Mouse (Mus musculus): ENCODE measurements at regions not wholly inside any gene's neighbourhood (a gene's known extent, or its start where the extent isn't known, plus 50 kb on each side); places are given as distances from the start of the nearest gene placed in this dataset.

DNA sequence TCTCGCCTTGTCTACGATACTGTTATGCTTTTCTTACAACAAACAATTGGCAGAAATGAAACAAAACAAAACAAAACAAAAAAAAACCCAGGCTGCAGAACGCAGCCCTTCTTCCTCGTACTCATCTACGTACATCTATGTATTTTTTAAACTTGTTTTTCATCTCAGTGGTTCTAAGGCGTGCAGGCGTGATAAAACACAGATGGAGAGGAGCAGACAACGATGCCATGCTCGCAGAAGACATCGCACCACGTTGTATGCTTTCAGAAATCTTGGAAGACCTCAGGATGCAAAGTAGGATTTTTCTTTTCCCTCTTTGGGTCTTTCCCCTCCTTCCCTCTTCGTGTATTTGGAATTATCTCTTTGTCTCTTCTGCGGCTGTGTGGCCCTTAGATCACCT, 142.5 kb upstream of the Zfp703 start:
- no peak for DNase-seq (ENCODE audit: inconsistent age in 2 of 2, low spot score in 1 of 2)

DNA sequence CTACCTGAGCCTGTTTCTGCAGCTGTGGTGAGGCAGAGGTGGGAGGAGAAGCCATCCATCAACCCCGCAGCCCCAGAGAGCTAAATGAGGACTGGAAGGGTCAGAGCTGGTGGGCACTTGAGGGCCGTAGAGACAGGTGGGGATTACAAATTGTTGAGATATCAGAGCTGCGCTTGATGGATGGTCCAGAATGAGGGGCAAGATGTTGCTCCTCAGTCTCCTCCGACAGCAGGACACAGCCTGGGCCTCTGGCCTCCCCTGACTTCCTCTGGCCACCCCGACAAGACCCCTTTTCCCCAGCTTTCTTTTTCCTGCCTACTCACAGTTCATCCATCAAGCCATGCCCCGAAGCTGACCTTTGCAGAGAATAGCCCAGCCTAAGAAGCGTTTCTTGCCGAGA, 142.0 kb upstream of the Zfp703 start:
- no peak for DNase-seq (ENCODE audit: inconsistent age in 2 of 2, low spot score in 1 of 2)

DNA sequence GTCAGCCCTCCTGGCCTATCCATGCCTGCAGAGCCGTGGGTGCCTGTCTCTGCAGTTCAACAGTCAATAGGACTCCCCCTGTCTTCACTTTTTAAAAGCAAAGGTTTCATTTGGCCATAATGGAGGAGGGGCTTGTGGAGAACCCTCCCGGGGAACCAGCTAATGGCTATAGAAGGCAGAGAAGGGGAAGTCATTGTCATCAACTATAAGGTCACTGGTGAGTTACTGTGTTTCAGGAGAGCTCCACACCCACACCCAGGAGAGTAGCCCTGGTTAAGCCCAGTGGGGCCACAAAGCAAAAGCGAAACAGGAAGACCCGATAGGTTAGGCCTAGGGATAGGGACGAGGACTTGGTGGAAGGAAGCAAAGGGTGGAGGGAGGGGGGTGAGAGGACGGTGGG, 141.5 kb upstream of the Zfp703 start:
- no peak for DNase-seq (ENCODE audit: inconsistent age in 2 of 2, low spot score in 1 of 2)

DNA sequence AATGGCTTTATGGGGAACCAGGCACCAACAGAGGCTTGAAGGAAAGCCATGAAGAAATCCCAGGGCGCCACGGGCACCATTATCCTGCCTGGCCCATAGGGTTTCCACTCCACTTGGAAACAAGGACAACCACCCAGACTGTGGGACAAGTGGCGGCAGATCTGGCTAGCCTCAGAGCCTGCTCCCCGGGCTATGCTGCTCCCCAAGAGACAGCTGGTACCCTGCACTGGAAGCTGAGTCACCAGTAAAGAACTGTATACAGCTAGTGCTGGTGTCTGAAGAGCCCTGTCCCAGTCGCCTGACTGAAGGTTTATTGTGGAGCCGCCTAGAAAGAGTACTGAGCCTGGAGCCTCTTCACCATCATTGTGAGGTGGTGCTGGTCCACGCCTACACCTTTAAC, 140.6 kb upstream of the Zfp703 start:
- no peak for DNase-seq (ENCODE audit: inconsistent age in 2 of 2, low spot score in 1 of 2)

DNA sequence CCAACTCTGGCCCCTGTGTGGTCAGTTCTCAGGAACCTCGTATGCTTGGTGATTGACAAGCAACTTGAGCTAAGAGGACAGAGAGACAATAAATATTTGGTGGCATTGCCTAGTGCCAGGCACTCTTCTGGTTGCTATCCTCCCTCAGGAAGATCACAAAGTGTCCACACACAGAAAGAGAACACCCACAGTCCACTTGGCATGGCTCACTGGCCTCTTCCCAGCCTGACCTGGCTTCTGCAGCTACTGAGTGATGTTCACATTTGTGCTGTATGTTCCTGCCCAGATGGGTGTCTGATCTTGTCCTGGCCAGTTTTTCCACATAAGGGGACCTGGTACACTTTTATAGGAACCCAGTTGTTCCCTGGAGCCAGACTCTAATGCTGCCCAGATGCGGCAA, 136.8 kb upstream of the Zfp703 start:
- DNase-seq (ENCODE audit: inconsistent age in 2 of 2, low spot score in 1 of 2) = no peak

DNA sequence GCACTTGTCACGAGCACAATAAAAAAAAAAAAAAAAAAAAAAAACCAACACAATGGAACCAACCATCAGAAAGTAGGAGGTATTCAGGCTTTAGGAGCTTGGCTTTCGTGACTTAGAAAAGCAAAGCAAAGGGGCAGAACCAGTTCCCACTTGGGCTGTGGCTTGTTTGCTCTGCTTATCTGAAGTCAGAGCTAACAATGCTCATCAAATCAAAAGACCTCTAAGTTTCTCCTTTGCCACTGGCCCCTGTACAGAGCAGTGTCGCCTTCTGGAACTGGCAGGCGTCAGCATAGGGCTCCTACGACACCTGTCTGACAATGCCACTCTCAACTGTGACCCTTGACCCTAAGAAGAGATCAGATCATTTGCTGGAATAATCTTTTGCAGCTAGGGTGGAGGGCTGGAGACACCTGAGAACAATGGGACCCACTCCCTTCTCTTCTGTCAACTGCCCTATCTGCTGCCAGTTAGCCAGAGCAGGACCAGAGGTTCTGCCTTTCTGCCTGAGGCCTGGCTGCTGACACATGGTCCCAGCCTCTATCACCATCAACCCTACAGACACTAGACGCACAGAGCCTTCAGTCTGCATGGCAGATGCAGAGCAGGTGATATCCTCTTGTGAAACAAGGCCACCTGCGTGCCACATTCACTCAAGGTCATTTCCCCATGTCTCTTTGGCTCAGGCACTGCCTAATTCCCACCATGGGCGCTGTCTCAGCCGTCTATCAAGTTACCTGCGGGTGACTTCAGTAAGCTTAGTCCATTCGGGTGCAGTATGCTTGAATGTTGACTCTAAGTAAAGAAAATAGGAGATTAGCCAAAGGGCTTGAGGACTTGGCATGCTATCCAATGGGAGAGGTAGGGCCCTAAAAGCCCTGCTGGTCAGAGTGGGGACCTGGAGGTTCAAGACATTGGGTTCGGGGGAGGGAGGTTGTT, 136.1 kb upstream of the Zfp703 start:
- no peak for DNase-seq (ENCODE audit: inconsistent age in 2 of 2, low spot score in 1 of 2)

DNA sequence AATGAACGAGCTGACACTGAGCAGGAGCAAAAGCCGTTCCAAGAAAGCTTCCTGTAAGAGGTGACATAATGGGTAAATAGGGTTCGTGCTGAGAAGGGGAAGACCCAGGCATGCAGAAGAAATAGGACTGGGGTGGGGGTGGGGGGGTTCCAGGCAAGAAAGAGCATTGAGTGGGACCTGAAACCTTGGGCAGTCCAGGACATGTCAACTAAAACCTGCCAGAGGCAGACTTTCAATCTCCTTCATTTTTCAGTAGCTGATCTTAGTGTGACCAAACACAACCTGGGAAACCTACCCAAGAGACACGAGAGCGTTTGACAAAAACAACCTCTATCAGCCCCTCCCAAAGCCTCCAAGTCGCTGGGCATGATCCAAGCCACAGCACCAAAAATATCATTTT, 133.4 kb upstream of the Zfp703 start:
- DNase-seq (ENCODE audit: inconsistent age in 2 of 2, low spot score in 1 of 2) = no peak

DNA sequence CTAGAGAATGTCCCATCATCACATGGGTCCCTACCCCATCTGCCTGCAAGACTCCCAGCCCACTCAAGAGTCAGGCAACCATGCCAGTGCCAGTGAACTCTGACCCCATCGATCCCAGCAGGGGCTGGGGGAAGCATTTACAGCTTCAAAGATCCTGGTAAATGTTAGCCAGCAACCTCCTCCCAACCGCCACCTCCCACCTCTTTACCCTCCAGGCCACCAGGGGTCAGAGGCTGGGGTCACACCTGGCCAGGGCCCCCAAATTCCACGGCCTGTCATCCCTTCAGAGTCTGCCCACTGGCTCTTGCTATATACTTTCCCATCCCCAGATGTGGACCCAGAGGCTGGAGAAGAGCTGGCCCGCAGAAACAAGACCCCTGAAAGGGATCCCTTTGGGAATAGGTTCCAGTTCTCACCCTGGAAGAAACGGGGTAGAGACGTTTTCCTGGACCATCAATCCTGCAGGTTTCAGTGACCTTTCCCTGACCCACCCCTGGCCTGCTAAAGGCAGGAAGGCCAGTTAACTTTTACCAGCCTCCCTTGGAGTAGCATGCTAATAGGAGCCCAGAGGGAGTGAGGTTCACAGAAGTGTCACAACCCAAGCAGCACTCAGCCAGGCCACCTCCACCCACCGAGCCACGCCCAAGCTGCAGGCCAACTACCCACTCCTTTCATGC, 132.9 kb upstream of the Zfp703 start:
- DNase-seq (ENCODE audit: inconsistent age in 2 of 2, low spot score in 1 of 2) = peak in 1 of 2 experiments; percentile 46

DNA sequence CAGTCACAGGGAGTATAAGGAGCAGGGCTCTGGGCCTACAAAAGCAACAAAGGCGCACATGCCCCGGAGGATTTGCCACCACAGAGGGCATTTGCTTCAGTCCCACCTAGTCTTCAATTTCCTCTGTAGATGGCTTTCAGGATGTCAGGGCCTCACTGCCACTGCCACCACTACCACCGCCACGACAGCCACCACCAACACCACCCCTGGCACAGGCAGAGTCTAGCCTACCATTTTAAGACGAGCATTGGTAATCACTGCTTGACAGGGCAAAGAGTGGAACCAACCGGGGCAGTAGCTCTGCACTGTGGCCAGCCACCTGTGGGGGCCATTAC, 132.3 kb upstream of the Zfp703 start:
- peak in 1 of 2 experiments; percentile 74 for DNase-seq (ENCODE audit: inconsistent age in 2 of 2, low spot score in 1 of 2)

DNA sequence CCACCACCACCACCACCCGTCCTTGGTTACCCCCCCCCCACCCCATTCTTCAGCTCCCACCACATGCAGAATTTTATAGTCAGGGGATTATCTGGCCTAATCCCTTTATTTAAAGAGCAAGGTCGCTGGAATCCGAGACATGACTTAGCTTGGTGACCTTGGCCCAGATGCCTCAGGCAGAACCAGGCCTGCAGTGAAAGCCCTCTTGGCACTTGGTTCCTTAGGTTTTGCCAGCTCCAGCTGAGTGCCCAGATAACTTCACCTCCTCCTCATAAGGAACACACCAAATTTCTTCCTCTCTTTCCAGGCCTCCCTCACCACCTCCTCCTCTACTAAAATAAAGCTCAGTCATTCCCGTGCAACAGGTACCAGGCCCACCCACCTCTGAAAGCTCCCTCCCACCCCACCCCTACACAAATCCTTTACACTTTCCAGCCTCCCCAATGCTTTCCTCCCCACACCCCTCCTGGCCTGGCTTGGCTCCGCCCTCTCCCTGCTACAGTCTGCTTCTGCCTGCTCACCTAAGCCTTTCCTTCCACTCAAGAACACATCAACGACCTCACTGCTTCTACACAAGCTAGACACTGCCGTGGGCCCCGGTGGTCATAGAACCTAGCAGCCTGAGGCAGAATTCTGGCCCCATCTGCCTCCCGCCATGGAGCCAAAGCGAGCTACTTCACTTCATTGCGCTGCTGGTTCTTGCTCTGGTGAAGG, 131.5 kb upstream of the Zfp703 start:
- DNase-seq (ENCODE audit: inconsistent age in 2 of 2, low spot score in 1 of 2) = peak; percentile 86 to 92

DNA sequence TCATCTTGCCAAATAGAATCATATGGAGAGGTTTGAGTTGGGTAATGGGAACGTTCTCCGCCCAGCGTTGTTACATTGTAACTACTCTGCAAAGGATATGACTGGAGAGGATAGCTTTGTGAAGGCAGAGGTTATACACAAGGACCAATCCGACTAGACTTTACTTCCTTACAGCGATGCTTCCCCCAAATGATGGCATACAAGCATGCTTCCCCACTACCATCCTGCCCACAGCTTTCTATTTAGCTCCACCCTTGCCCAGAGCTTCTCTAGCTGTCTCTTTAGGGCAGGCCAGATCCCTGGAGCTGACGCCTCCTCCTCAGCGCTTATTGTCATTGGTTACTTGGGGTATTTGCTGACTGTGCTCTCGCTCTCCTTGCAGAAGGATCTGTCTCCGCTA, 130.1 kb upstream of the Zfp703 start:
- peak in 1 of 2 experiments; percentile 25 for DNase-seq (ENCODE audit: inconsistent age in 2 of 2, low spot score in 1 of 2)

DNA sequence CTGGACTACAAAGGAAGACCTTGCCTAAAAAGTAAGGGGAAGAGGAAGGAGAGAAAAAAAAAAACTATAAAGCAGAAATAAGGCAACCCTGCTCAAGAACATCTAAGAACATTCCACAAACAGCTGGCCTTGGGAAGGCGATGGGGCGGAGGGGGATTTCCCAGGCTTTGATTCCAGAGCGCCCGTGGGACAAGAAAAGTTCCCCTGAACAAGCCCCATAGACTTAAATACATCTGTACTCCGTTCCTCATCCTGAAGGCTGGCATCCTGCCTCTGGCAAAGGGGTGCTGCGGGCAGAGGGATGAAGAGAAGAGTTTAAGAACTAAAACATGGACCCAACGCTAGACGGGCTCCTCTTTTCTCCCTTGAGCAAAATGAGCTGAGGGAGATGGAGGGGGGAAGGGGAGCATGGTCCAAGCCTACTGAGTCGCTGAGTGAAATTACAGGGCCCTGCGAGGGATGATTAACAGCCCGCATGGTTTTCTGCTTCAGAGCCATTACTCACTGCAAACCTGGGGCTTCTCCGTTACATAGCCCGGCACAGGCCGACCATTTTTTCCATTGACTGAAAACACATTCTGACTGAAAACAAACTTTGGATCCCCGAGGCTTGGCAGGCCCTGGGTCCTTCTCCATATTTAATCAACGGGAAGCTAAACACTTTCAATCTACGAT, 128.9 kb upstream of the Zfp703 start:
- DNase-seq (ENCODE audit: inconsistent age in 2 of 2, low spot score in 1 of 2) = peak; percentile 59 to 80

DNA sequence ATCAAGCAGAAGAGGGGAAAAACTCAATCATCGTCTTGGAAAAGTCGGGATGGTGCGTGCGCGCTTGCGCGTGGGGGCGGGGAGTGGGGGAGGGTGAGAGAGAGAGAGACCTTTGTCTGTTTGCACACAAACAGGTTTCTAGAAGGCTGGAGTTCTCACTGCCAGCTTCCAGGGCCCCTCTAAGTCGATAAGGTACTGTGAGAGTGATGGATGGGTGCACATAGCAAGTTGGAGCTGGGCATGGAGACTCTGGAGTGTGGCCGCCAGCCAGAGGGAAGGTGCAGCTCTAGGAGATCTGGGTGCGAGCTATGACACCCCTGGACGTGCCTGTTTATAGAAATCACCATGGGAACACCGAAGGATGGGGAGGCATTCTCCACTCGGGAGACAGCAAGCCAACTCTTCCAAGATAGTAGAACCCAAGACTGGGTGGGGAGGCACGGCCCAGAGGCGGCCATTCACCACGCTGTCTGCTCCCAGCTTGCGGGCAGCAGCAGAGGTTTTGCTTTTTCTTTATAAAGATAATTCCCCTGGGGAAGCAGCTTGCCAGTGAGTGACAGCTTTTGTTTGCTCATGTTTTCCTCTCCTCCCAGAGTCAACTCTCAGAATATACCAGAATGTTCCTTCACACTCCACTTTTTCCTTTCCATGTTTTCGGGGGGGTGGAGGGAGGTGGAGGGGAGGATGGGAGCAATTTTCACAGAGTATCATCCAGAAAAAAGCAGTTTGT, 128.0 kb upstream of the Zfp703 start:
- DNase-seq (ENCODE audit: inconsistent age in 2 of 2, low spot score in 1 of 2) = peak in 1 of 2 experiments; percentile 45

DNA sequence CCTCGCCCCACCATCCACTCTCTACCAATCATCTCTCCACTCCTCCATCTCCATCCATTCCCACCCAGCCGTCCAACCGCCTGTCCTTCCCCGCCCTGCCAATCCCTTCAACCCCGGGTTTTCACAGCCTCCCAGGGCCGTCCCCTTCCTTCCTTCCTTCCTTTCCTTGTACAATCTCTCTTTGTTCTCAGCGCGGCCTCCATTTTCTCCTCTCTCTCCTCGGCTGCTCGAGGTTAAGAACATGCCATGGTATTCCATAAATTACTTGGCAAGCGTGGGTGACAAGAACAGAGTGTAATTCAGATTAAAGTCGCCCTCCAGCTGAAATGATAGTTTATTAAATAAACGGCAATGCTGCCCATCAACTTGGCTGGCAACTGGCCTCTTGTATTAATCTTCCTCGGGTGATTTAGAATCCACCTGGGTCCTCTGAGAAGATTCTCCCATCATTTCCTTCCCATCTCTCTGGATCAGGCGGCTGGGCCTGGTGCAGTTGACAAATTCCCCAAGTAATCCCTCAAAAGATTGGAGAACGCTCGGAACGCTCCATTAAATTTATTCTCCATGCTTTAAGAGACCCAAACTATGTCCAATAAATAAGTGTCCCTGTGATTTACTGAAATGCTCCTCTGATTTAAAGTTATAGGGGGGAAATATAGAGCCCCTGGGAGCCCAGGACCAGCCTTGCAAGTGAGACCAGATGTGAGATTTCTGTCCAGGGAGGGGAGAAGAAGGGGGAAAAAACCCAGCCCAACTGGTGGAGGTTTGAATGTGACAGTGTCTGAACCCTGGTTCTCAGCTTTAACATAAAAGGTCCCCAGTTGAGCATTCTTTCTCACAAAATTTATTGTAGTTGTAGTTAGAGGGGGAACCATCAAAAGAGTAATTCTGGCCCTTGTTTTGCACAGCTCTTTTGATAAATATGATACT, 125.0 kb upstream of the Zfp703 start:
- no peak for DNase-seq (ENCODE audit: inconsistent age in 2 of 2, low spot score in 1 of 2)

DNA sequence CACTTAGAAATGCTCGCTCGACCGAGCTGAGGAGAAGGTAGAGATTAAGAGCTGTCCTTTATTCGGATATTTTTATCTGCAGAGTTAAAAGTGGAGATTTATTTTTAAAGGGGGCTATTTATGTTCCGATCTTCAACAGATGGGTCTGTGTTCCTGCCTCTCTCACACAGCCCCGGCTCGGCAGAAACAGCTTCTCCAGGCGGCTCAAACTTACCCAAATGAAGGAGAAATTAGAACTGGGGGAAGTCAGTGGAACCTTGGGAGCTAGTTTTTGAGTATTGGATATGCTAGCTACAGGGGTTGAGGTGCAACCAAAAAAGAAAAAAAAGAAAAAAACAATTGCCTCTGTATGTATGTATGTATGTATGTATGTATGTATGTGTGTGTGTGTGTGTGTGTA, 124.2 kb upstream of the Zfp703 start:
- no peak for DNase-seq (ENCODE audit: inconsistent age in 2 of 2, low spot score in 1 of 2)

DNA sequence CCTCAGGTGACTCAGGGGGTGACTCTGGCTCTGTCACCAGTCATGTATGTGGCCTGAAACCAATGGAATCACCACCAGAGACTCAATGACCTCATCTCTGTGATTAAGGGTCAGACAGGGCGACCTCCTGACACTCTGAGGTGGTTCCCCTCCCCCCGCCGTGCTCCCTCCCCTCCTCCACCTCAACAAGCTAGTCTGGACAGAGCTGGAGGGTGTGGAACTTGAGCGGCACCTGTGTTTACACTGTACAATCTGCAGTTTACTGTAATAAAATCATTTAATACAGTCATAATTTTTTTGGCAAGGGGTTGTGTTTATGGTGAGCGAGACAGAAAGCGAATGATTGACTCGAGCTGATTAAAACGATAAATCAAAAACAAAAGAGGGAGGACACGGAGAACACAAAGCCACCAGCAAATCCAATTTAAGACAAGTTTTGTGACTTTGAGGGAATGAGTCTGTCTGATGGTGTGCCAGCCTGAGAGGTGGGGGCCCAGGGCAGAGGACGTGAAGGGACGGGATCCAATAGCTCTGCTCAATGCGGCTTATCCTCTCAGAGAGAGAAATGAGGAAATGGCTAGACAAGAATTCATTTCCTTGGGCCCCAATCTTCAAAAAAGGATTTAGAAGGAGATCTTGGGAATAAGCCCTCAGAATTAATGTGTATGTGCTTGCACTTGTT, 122.4 kb upstream of the Zfp703 start:
- DNase-seq (ENCODE audit: inconsistent age in 2 of 2, low spot score in 1 of 2) = peak in 1 of 2 experiments; percentile 29

DNA sequence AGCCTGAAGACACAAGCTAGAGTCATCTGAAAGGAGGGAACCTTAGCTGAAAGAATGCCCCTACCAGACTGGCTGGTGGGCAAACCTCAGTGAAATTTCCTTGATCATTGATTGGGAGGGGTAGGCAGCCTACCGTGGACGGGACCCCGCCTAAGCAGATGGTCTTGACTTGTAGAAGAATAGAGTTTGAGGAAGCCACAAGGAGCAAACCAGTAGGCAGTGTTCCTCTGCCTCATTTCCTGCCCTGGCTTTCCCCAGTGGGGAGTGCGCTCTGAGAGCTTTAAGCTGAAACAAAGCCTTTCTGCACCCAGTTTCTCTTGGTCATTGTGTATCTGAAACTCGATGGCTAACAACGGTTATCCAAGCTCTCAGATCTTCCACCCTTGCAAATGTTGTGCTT, 121.9 kb upstream of the Zfp703 start:
- DNase-seq (ENCODE audit: inconsistent age in 2 of 2, low spot score in 1 of 2) = no peak

DNA sequence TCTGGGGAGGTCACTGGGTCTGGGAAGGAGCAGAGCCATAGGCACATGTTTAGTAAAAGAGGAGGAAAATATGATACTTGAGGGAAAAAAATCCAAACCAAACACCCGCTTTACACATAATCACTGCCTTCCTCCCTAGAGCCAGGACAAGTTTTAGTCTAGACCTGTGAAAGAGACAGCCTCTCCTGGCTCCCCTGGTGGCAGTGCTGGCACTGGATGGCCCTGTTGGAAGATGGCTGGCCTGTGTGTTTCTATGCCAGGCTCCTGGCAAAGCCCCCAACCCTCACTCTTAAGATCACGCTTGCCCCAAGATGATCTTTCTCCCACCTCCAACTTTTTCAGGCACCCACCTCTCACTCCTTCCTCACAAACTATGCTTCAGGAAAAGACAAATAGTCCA, 112.6 kb upstream of the Zfp703 start:
- no peak for DNase-seq (ENCODE audit: inconsistent age in 2 of 2, low spot score in 1 of 2)

DNA sequence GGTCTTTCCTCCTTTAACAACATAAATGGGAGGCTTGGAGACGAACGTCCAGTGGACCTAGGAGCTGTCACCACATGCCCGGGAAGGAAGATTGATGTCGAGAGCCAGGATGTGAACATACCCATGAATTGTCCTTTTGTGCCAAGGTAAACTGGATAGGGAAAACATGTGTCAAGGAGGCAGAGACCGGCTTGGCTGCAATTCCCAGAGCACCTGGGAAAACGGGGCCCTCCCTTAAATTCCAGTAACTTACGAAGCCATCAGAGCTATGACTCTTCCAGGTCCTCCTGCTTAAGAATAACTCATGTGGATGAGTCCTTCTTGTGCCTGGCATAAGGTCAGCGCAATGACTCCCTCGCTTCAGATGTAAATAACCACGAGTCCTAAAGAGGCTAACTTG, 112.2 kb upstream of the Zfp703 start:
- DNase-seq (ENCODE audit: inconsistent age in 2 of 2, low spot score in 1 of 2) = no peak
